8 mouse cellular contexts compared by ENCODE assay signal in genomic region chr8:8690146-8691092, GRCm38 (mm10). TPM values are rescaled to one million over a fixed set of nuclear protein-coding genes. Genes with fewer than 3 reads are reported as not detected.
A peak's percentile ranks its signal among the peaks of the same experiment; 100 is the strongest.
DNase-seq lines count a peak whose midpoint lies in the region; ATAC-seq lines count a peak whose summit lies in the region.

Gene Arglu1, minus strand, starts transcription at chr8:8690521.

- intact Hi-C loops in gastrocnemius, postnatal 14 days (cut with DNase I; ENCODE audit: low total_unique reads): no loop called here
- intact Hi-C loops in left cerebral cortex, postnatal 10 days (cut with DNase I): no loop called here

- DNase-seq in adipocyte (ENCODE audit: low spot score): peak; percentile 94
- DNase-seq in embryo, embryonic 10 days (ENCODE audit: low spot score): peak; percentile 97
- peak; percentile 98 for DNase-seq in gastrocnemius, postnatal 14 days
- peak; percentile 93 to 99 for DNase-seq in left cerebral cortex, postnatal 10 days (ENCODE audit: extremely low spot score in 1 of 2, low spot score in 2 of 2)
- DNase-seq in right cerebral cortex, postnatal 25 days: peak; percentile 97
- DNase-seq in urinary bladder, postnatal 4 days (ENCODE audit: low spot score in 2 of 2): peak; percentile 94 to 97

- ATAC-seq in inflammation-experienced regulatory T-cells, adult 6 months: peak; percentile 87
- peak; percentile 85 for ATAC-seq in megakaryocyte-erythroid progenitor cell, adult 5-6 weeks (replicated peaks; ENCODE audit: low FRiP score, low TSS enrichment, poor library complexity, severe bottlenecking)

RNA-seq across cellular contexts. Expression of gene Arglu1, which starts in this region (rescaled TPM):
- total RNA-seq in gastrocnemius, postnatal 14 days (2021): 10 to 100 TPM; 26.0 to 26.8 TPM
- polyA plus RNA-seq in inflammation-experienced regulatory T-cells, adult 6 months (2017; shearing (Covaris generic)): 100 to 1,000 TPM; 126 to 220 (median 159) TPM
- total RNA-seq in left cerebral cortex, postnatal 10 days (2021): 100 to 1,000 TPM in 1 of 2 experiments, 10 to 100 TPM in 1; 96.6 to 102 TPM
- 98.0 and 112 TPM in 2 replicates for total RNA-seq in megakaryocyte-erythroid progenitor cell, adult 5-6 weeks (2014; fragmentation: Nextera tagmentation)
- total RNA-seq in megakaryocyte-erythroid progenitor cell, adult 5-6 weeks (2017): 90.1 and 128 TPM in 2 replicates

Comparison
In these comparisons a context has a peak if more than half of its experiments do, and no peak if none do; other contexts are left out.
1. Peak in every context shown above with its lines: DNase-seq and ATAC-seq.